Mouse (Mus musculus) lung, adult 2 months (tissue): ENCODE measurements around the gene 1190005I06Rik.

ENCODE experiments used
- CTCF ChIP-seq: fragments of 200-500 bp; IDR thresholded peaks from 2 replicates; pipeline ENCODE4 v1.5.1; 2011; ENCODE audit warnings: mild to moderate bottlenecking, low read length, control low read depth; ENCODE audit not compliant: insufficient read depth
- POLR2A ChIP-seq: fragments of 200-500 bp; IDR thresholded peaks from 2 replicates; pipeline ENCODE4 v1.6.1; 2011; ENCODE audit warnings: low read depth, mild to moderate bottlenecking, control low read depth, low read length, borderline replicate concordance; ENCODE audit errors: extremely low read depth

DNA sequence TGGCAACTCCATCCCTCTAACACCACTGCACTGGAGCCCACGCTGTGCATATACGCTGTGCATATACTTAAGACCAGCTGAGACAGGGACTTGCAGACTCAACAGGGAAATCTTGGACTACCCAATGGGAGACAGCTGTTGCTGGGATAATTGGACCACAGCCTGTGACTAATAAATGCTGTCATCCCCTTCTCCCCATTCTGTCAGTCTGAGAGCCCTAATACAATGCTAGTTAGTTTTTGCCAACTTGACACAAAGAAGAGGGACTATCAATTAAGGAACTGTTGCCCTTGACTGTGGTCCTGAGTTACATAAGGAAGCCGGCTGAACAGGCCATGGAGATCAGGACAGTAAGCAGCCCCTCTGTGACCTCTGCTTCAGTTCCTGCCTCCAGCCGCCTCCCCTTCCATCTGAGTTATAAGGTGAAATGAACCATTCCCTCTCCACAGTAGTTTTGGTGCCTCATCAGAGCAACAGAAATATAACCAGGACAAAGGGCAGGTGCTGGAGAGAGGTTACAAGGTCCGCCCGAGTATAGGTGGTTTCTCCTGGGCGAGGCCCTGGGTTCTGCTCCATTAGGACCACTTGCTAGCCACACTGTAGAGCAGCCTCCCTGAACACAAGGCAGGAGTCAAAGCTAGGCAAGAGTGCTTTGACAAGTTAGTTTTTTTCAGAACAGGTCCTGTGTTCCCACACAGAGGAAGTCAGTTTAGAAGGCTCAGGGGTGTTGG, 9.1 kb upstream of the 1190005I06Rik start:
- TF ChIP-seq CTCF (no peak), POLR2A (no peak)
